Mouse (Mus musculus) kidney, adult 2 months (tissue): Measurements from ENCODE around the gene Arpc5.

Source experiments
- CTCF ChIP-seq: fragments of 200-500 bp; conservative IDR thresholded peaks from 2 replicates; pipeline ENCODE4 v1.5.1; 2011; ENCODE audit warnings: low read depth, mild to moderate bottlenecking, control low read depth, low read length, moderate library complexity, mixed read lengths; ENCODE audit not compliant: insufficient read depth, insufficient read length
- POLR2A ChIP-seq: fragments of 200-500 bp; IDR thresholded peaks from one replicate; pipeline ENCODE4 v1.6.1; 2011; ENCODE audit warnings: low read depth, low read length, control low read depth

GRCm38 (mm10) chr1:152792736-152793494 lies 26.6 kb downstream of the Arpc5 start:
- TF ChIP-seq CTCF: no peak
- TF ChIP-seq POLR2A: no peak
